Mouse (Mus musculus): ENCODE results near the gene Skp2.
"Not testable (repeated sequence)": the region's sequence is repeated elsewhere in the genome, so short reads cannot be mapped to it uniquely, and the experiment has no call there.

Skp2 gene

GRCm38 (mm10) chr15:9155325-9155724 is at the start of gene Skp2:
TSS of gene Skp2 (minus strand) at chr15:9155425.
- DNase-seq, result no peak

- DNase-seq, result no peak
These were observed 43.2 kb upstream of the Skp2 start for GRCm38 (mm10) chr15:9198421-9198820.

GRCm38 (mm10) chr15:9192685-9193084 is 37.5 kb upstream of the Skp2 start:
- not testable (repeated sequence) for DNase-seq

GRCm38 (mm10) chr15:9189796-9190195 is 34.6 kb upstream of the Skp2 start:
- DNase-seq, result no peak

- DNase-seq, result no peak
These were observed 28.8 kb upstream of the Skp2 start for GRCm38 (mm10) chr15:9183995-9184394.

GRCm38 (mm10) chr15:9177038-9177437 is 21.8 kb upstream of the Skp2 start:
- no peak for DNase-seq

DNA sequence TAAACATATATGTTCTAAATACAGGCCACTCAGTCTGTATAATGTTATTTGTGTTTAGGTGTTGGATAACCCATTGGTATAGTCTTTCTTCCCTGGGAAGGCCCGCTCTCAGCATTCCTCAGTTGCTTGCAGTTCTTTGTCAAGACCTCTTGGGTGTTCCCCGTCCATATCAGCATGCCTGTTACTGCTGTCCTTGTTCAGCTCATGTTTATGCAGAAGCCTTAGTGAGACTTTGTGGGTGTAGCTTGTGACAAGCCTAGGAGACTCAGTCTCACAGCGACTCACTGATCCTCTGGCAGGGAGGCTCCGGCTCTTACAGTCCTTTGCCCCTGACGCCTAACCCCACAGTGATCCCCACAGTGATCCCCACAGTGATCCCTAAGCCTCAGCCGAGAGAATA is 8.9 kb upstream of the Skp2 start:
- no peak for DNase-seq

DNA sequence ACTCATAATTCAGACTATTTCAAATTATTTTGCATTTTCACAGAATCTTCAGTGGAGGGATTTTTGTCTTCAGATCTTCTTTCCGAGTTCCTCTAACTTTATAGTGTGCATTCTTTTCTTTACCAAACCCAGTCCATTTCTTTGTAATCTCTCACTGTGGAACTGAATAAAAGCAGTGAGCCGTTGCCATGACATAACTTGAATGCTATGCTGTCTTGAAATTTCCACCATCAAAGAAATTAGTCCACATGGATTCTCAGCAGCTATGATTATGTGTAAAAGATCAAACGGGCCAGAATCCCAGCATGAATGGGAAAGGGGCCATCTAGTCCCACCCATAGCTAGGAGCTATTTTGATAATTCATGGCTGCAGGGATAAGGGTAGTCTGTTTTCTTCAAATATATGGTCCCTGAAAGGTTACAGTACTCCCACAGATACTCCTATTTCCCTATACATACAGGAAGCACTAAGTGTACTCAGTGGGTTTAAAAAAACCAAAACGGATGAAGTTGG is 7.4 kb upstream of the Skp2 start:
- DNase-seq, result no peak

- DNase-seq, result no peak
These were observed 14.5 kb downstream of the Skp2 start for GRCm38 (mm10) chr15:9140684-9141171.

GRCm38 (mm10) chr15:9140252-9140680 is 15.0 kb downstream of the Skp2 start, which contains the start of gene Lmbrd2:
TSS of gene Lmbrd2 (plus strand) at chr15:9140550.
- peak; percentile 100 for DNase-seq

GRCm38 (mm10) chr15:9139447-9139846 is 15.8 kb downstream of the Skp2 start:
- DNase-seq, result peak; percentile 89

GRCm38 (mm10) chr15:9134891-9135507 is 20.2 kb downstream of the Skp2 start:
- peak; percentile 96 for DNase-seq

GRCm38 (mm10) chr15:9132693-9133443 is 22.4 kb downstream of the Skp2 start:
- DNase-seq, result peak; percentile 92

DNA sequence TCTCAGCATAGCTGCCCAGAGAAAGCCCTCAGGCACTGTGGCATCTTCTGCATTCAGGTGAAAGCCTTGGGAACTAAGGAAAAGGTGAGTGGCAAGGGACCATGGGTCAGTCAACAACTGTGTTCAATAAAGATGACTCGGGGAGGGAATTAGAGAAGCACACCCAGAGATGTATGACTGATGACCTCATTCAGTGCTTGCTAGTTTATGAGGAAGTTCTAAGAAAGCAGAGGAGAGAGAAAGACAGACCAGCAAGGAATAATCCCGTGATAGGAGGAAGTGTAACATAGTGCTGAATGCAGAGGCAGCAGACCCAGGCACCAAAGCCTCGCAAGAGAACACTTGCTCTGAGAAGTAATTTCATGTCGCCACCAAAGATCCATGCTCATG is 23.7 kb downstream of the Skp2 start:
- no peak for DNase-seq

- DNase-seq, result peak; percentile 91
These were observed 24.3 kb downstream of the Skp2 start for GRCm38 (mm10) chr15:9130772-9131498.

GRCm38 (mm10) chr15:9127051-9127791 is 28.0 kb downstream of the Skp2 start:
- peak; percentile 80 for DNase-seq

DNA sequence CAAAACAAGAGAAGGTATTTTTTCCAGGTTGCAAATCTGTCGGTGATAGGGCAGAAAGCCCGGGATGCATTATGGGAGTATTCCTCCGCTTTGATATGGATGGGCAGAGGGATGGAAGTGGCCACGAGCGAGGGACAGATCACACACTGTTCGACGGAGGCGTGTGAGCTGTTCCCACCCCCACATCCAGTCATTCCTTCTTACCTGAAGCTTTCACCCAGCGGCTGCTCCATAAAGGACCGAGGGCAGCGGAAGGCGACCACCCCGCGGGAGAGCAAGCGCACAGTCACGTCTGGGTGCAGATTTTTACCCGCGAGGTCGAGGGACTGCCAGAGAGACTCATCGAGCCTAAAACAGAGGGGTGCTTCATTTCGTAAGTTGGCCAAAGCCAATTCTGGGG is 30.4 kb downstream of the Skp2 start:
- peak; percentile 78 for DNase-seq

DNA sequence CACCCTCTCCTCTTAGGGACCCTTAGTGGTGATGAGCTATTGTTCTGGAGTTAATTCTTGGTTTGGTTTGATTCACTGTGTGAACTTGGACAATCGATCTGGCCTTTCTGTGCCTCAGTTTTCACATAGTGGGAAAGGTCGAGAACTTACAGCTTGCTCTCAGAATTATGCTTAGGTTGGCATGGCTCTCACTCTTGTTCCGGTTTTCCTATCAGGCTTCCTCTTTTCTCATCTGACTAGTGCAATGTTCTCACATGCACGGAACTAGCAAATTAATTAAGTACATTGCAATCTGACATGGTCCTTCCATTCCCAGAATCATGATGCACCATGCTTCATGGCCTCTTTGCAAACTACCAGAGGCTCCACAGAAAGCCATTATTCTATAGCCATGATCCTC is 32.2 kb downstream of the Skp2 start:
- peak; percentile 55 for DNase-seq

DNA sequence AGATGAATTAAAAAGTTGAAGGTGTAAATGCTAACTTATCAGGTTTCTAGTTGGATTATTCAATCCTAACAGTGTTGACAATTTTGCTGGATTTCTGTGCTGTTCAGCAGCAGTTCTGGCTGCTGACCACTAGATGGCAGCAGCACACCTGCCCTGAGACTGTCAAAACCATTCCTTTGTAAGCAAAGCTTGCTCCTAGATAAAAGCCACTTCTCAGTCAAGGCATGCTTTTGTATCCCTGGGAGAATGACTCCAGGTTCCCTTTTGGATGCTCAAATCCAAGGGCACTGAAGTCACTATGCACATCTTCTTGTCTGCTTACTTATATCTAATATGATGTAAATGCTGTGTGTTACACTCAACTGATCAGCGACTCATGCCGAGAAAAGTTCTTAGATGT is 35.1 kb downstream of the Skp2 start:
- peak; percentile 84 for DNase-seq

GRCm38 (mm10) chr15:9118852-9119251 is 36.4 kb downstream of the Skp2 start:
- DNase-seq, result peak; percentile 57

DNA sequence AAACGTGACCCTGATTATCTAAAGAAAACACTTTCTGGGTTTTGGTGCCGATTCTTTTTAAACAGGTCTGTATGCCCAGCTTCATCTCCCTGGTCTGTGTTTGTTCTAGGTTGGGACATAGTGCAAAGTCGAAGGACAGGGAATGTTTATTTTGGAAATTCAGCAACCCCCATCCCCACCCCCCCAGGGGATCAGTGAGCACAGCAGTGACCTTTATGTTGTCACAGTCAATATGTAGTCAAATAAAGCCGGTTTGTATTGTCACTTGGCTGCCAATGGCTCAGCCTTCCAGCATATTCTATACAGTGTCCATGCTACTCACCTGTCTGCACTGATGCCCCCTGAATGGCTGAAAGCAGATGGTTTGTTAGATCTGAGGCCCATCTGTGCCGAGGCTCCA is 40.6 kb downstream of the Skp2 start:
- DNase-seq, result peak; percentile 55

DNA sequence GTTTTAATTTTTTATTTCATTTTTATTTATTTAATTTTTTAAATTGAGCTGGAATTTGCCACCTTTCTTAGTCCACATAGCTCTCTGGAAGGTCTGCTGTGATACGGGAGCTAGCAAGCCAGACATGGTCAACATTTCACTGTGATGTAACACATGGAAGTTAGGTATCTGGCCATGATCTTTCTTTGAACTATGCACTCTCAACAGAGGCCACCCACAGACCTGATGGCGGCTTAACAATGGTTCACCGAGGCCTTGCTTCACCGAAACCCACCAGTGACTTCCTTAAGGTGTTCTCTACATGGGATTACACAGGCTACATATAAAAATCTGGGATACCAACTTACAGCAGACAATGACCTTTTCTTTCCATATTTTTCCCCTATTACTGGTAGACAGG is 41.1 kb downstream of the Skp2 start:
- DNase-seq, result peak; percentile 29

- no peak for DNase-seq
These were observed 41.7 kb downstream of the Skp2 start for GRCm38 (mm10) chr15:9113556-9113955.
